Mouse (Mus musculus): Measurements from ENCODE around the gene Gm36864. TPM values are rescaled to one million over a fixed set of nuclear protein-coding genes. Genes with fewer than 3 reads are reported as not detected.

Gene Gm36864
- polyA plus RNA-seq (2012; rRNA removed) = 0.05 TPM in 1 of 2 replicates, not detected in the other

DNA sequence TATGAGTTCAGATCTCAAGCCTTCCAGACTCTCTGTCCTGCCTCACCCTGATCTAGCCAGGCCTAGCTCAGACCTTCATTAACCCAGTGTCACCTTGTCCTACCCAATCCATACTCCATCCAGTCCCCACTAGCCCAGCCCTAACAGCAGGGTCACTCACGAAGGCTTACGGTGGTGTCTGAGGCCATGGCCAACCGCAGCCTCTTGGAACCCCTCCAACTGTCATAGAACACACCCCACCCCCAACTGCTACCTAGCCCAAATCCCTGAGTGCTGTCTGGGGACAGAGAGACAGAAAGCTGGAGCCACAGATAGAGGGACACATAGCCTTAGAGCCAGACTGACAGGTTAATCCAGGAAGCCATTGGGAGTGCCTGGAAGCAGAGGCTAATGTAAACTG is at the start of gene Gm36864:
TSS of gene Gm36864 (plus strand) at position 269 of the 400 bp plus-strand sequence.

DNA sequence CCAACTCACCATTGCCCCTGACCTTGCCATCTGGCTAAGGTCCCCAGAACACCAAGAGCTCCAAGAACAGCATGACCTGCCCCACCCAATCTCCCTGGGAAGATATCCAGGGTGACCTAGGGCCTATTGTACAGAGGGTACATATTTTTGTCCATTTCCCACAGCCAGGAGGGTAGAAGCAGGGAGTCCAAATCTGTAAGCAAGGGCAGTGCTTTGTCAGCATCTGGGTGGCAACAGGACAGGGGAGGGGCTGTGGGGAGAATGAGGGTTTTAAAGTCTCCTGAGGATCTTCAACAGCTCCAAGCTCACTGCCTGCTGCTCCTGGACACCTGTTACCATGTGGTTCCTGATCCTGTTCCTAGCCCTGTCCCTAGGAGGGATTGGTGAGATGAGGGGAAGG is 48.0 kb upstream of the Gm36864 start, which contains the start of gene Klk1b24:
TSS of gene Klk1b24 (plus strand) at position 301 of the 400 bp plus-strand sequence.

DNA sequence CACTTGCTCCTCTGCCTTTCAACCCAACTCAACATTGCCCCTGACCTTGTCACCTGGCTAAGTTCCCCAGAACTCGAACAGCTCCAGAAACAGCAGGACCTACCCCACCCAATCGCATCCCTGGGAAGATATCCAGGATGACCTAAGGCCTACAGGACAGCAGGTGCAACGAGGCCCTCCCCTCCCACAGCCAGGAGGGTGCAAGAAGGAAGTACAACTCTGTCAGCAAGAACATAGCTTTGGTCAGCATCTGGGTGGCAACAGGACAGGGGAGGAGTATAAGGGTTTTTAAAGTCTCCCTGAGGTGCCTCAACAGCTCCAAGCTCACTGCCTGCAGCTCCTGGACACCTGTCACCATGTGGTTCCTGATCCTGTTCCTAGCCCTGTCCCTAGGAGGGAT is 38.1 kb upstream of the Gm36864 start, which contains the start of gene Klk1b3:
TSS of gene Klk1b3 (plus strand) at position 301 of the 400 bp plus-strand sequence.

DNA sequence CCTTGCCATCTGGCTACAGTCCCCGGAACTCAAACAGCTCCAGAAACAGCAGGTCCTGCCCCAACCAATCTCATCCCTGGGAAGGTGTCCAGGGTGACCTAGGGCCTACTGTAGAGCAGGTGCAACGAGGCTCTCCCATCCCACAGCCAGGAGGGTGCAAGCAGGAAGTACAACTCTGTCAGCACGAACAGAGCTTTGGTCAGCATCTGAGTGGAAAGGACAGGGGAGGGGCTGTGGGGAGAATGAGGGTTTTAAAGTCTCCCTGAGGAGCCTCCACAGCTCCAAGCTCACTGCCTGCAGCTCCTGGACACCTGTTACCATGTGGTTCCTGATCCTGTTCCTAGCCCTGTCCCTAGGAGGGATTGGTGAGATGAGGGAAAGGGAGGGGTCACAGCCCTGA is 28.8 kb upstream of the Gm36864 start, which contains the start of gene Klk1b4:
TSS of gene Klk1b4 (plus strand) at position 301 of the 400 bp plus-strand sequence.

DNA sequence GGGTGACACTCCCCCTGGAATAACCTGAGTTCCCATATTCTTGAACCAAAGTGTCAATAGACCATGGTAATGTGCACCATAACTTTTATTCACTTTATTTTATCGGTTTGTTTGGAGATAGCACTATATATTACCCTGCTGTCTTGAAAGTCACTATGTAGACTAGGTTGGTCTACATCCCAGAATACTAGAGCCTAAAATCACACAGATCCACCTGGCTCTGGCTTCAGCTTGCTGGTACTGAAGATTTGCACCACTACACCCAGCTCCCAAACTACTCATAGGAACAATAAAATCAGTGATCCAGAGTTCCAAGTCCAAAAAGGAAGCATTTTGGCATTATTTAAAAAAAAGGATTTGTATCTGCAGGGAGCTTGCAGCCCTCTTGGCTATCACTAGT is 20.3 kb upstream of the Gm36864 start, which contains the start of gene Klk1b5:
TSS of gene Klk1b5 (plus strand) at position 301 of the 400 bp plus-strand sequence.

DNA sequence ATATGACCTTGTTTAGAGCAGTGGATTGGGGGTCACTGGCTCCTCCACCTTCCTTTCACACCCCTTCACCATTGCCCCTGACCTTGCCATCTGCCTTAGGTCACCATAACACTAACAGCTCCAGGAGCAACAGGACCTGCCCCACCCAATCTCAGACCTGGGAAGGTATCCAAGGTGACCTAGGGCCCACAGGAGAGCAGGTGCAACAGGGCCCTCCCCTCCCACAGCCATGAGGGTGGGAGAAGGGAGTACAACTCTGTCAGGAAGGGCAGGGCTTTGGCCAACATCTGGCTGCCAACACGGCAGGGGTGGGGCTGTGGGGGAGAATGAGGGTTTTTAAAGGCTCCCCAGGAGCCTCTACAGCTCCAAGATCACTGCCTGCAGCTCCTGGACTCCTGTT is 10.9 kb upstream of the Gm36864 start, which contains the start of gene Klk1:
TSS of gene Klk1 (plus strand) at position 285 of the 400 bp plus-strand sequence.

DNA sequence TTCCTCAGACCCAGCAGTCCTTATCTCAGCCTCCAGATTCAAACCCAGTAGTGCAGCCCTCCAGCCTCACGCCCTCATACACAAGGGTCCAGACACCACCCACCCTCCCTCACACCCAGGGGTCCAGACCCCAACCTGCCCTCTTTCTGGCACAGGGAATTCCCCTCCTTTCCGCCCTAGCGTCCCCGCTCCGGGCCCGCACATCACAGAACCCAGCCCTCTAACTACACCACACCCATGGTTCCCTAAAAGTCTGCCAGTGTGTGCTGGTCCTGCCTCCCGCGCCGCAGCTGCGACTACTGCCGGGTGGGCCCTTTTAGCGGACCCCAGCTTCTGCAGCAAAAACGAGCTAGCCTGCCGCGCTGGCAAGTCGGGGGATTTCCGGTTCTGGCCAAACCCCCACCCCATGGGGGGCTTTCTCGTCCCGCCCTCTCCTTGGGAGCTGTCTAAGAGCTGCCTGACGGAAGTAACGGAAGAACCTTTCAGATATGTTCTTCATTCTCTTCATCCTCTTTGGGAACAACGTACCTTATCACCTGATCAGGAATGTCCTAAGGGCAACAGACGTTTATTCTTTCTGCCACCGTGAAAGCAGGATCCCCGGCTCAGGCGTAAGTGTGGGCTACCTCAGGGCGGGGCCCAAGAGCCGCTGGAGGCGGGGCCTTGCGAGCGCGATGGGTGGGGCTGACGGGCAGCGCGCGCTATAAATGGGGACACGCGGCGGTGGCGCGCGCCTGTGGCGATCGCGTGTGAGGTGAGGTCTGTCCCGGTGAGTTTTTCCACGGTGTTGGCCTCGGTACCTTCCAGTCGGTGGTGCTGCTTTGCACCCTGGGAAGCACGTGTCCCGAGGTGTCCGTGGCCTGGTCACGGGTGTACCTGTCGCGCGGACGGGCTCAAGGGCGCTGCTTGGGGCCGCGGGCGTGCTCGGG is 10.3 kb downstream of the Gm36864 start, which contains the start of the genes 1700028J19Rik and 2410002F23Rik:
TSS of gene 1700028J19Rik (minus strand) at position 641 of the 929 bp plus-strand sequence.
TSS of gene 2410002F23Rik (plus strand) at position 668 of the 929 bp plus-strand sequence.

DNA sequence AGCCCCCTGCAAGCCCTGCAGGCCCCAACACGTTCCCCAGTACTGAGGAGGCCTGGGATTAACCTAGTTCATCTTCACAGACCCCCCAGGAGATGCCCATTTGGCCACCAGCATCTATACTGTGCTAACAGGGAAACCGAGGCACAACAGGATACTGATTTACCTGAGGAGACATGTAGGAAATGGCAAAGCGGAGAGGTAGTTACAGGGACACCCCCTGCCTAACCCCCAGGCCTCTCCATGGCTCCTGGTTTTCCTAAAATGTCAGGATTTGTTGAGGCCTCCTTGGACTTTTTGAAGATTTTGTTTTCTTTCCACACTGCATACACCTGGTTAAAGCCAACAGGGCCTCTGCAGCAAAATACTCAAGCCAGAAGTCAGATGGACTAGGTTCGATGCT is 21.3 kb downstream of the Gm36864 start, which contains the start of gene Acp4:
TSS of gene Acp4 (minus strand) at position 101 of the 400 bp plus-strand sequence.

DNA sequence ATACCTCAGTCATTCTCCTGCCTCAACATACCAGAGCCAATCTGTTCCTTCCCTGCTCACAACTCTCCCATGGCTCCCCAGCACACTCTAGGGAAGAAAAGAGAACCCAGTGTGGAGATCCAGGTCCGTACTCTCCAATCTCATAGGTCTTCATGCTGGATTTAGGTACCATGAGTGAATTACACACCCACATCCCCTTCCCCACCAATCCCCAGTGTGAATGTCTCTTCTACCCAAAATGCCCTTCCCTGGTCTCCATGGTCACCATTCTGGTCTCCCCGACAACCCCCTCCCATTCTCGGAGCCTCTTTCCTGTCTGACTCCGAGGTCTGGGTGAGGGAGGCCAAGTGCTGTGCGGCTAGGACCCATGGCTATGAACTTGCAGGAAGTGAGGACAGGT is 25.2 kb downstream of the Gm36864 start, which contains the start of gene Gm15517:
TSS of gene Gm15517 (plus strand) at position 301 of the 400 bp plus-strand sequence.

Other genes starting within 250 kb of the Gm36864 start
- not detected in 2 replicates for gene Klk1b11, start 240.3 kb upstream of the Gm36864 start, polyA plus RNA-seq (2012; rRNA removed)
- gene Klk1b26, start 224.0 kb upstream of the Gm36864 start, polyA plus RNA-seq (2012; rRNA removed) = 0.30 and 0.31 TPM in 2 replicates
- not detected in 2 replicates for gene Klk1b27, start 183.9 kb upstream of the Gm36864 start, polyA plus RNA-seq (2012; rRNA removed)
- gene Klk1b21, start 133.8 kb upstream of the Gm36864 start, polyA plus RNA-seq (2012; rRNA removed) = not detected in 2 replicates
- gene Klk1b22, start 123.5 kb upstream of the Gm36864 start, polyA plus RNA-seq (2012; rRNA removed) = 0.38 TPM in 1 of 2 replicates, not detected in the other
- not detected in 2 replicates for gene Klk1b16, start 99.4 kb upstream of the Gm36864 start, polyA plus RNA-seq (2012; rRNA removed)
- 0.19 TPM in 1 of 2 replicates, not detected in the other for gene Klk1b24, start 47.9 kb upstream of the Gm36864 start, polyA plus RNA-seq (2012; rRNA removed)
- not detected in 2 replicates for gene Klk1b3, start 38.0 kb upstream of the Gm36864 start, polyA plus RNA-seq (2012; rRNA removed)
- not detected in 2 replicates for gene Klk1b4, start 28.7 kb upstream of the Gm36864 start, polyA plus RNA-seq (2012; rRNA removed)
- gene Klk1b5, start 20.2 kb upstream of the Gm36864 start, polyA plus RNA-seq (2012; rRNA removed) = not detected in 2 replicates
- gene Klk1, start 10.8 kb upstream of the Gm36864 start, polyA plus RNA-seq (2012; rRNA removed) = 21.8 and 58.4 TPM in 2 replicates
- gene 1700028J19Rik, start 10.5 kb downstream of the Gm36864 start, polyA plus RNA-seq (2012; rRNA removed) = 1.4 and 2.2 TPM in 2 replicates
- gene 2410002F23Rik, start 10.5 kb downstream of the Gm36864 start, polyA plus RNA-seq (2012; rRNA removed) = 41.0 and 51.0 TPM in 2 replicates
- not detected in 2 replicates for gene Acp4, start 21.2 kb downstream of the Gm36864 start, polyA plus RNA-seq (2012; rRNA removed)
- not detected in 2 replicates for gene Gm15517, start 25.3 kb downstream of the Gm36864 start, polyA plus RNA-seq (2012; rRNA removed)
- 5.9 and 7.3 TPM in 2 replicates for gene Clec11a, start 70.7 kb downstream of the Gm36864 start, polyA plus RNA-seq (2012; rRNA removed)
- 1.1 and 1.5 TPM in 2 replicates for gene Shank1, start 74.1 kb downstream of the Gm36864 start, polyA plus RNA-seq (2012; rRNA removed)
- 4.4 and 6.3 TPM in 2 replicates for gene Syt3, start 147.9 kb downstream of the Gm36864 start, polyA plus RNA-seq (2012; rRNA removed)
- gene 1700008O03Rik, start 149.6 kb downstream of the Gm36864 start, polyA plus RNA-seq (2012; rRNA removed) = 0.44 and 2.1 TPM in 2 replicates
- 1.5 and 2.3 TPM in 2 replicates for gene Lrrc4b, start 192.8 kb downstream of the Gm36864 start, polyA plus RNA-seq (2012; rRNA removed)
- 0.06 and 0.37 TPM in 2 replicates for gene Aspdh, start 229.2 kb downstream of the Gm36864 start, polyA plus RNA-seq (2012; rRNA removed)
- 68.6 and 84.3 TPM in 2 replicates for gene Josd2, start 231.8 kb downstream of the Gm36864 start, polyA plus RNA-seq (2012; rRNA removed)